Mouse (Mus musculus) lung, postnatal 0 days (tissue): Measurements from ENCODE around the gene Gm45837.

ENCODE experiments used
- CTCF ChIP-seq: IDR thresholded peaks from 2 replicates; pipeline ENCODE4 v1.5.1; 2016; ENCODE audit warnings: antibody characterized with exemption, mild to moderate bottlenecking
- EP300 ChIP-seq: IDR thresholded peaks from 2 replicates; pipeline ENCODE4 v1.6.1; 2016; ENCODE audit warnings: antibody characterized with exemption, mild to moderate bottlenecking, control low read depth

GRCm38 (mm10) chr7:101479841-101480240 is 69.2 kb downstream of the Gm45837 start:
- TF ChIP-seq EP300 (no peak), CTCF (no peak)
